Mouse (Mus musculus): ENCODE measurements at regions not wholly inside any gene's neighbourhood (a gene's known extent, or its start where the extent isn't known, plus 50 kb on each side); places are given as distances from the start of the nearest gene placed in this dataset.
A peak's percentile ranks its signal among the peaks of the same experiment; 100 is the strongest.

- Histone ChIP-seq H3K4me3 (no peak overlapping the region), H3K27ac (no peak overlapping the region)
- intact Hi-C loops (cut with DNase I): no loop called here
- TF ChIP-seq CTCF (IDR thresholded peaks at IDR 0.05): no peak
- DNase-seq (ENCODE audit: extremely low spot score in 1 of 2, low spot score in 2 of 2): no peak
These were observed 1006.2 kb upstream of the Cdh20 start for GRCm38 (mm10) chr1:103762044-103762663.

GRCm38 (mm10) chr1:103762745-103763144 lies 1005.6 kb upstream of the Cdh20 start:
- no peak overlapping the region for H3K4me3 ChIP-seq
- intact Hi-C loops (cut with DNase I): no loop called here
- TF ChIP-seq CTCF (IDR thresholded peaks at IDR 0.05): peak; percentile 34
- DNase-seq (ENCODE audit: extremely low spot score in 1 of 2, low spot score in 2 of 2): peak in 1 of 2 experiments; percentile 11
- no peak overlapping the region for H3K27ac ChIP-seq

- Histone ChIP-seq H3K4me3 (no peak overlapping the region), H3K27ac (no peak overlapping the region)
- no peak for TF ChIP-seq CTCF (IDR thresholded peaks at IDR 0.05)
- no peak for DNase-seq (ENCODE audit: extremely low spot score in 1 of 2, low spot score in 2 of 2)
- intact Hi-C loops (cut with DNase I): no loop called here
These were observed 1001.0 kb upstream of the Cdh20 start for GRCm38 (mm10) chr1:103767315-103767714.

GRCm38 (mm10) chr1:103784692-103785091 lies 983.6 kb upstream of the Cdh20 start:
- DNase-seq (ENCODE audit: extremely low spot score in 1 of 2, low spot score in 2 of 2): no peak
- TF ChIP-seq CTCF (IDR thresholded peaks at IDR 0.05): peak; percentile 72
- H3K4me3 ChIP-seq: no peak overlapping the region
- H3K27ac ChIP-seq: no peak overlapping the region
- intact Hi-C loops (cut with DNase I): loop anchor here (10.0 kb wide), 1 partner anchor 640 kb away; no protein-coding TSS in a partner anchor

GRCm38 (mm10) chr1:103796337-103796736 lies 972.0 kb upstream of the Cdh20 start:
- Histone ChIP-seq H3K4me3 (no peak overlapping the region), H3K27ac (no peak overlapping the region)
- TF ChIP-seq CTCF (IDR thresholded peaks at IDR 0.05): peak; percentile 24
- no peak for DNase-seq (ENCODE audit: extremely low spot score in 1 of 2, low spot score in 2 of 2)
- intact Hi-C loops (cut with DNase I): loop anchor here (5.0 to 10.0 kb wide), 2 partner anchors 961 to 1148 kb away; no protein-coding TSS in a partner anchor

- no peak overlapping the region for H3K27ac ChIP-seq
These were observed 969.0 kb upstream of the Cdh20 start for GRCm38 (mm10) chr1:103799343-103799742.

GRCm38 (mm10) chr1:103817946-103818345 lies 950.4 kb upstream of the Cdh20 start:
- DNase-seq (ENCODE audit: extremely low spot score in 1 of 2, low spot score in 2 of 2): no peak
- TF ChIP-seq CTCF (IDR thresholded peaks at IDR 0.05): no peak
- no peak overlapping the region for H3K27ac ChIP-seq
- intact Hi-C loops (cut with DNase I): no loop called here
- no peak overlapping the region for H3K4me3 ChIP-seq

More at GRCm38 (mm10) chr1:103799343-103799742, 969.0 kb upstream of the Cdh20 start:
- intact Hi-C loops (cut with DNase I): loop anchor here (2.0 to 10.0 kb wide), 3 partner anchors 958 to 1831 kb away; no protein-coding TSS in a partner anchor
- DNase-seq (ENCODE audit: extremely low spot score in 1 of 2, low spot score in 2 of 2): peak; percentile 13 to 17
- TF ChIP-seq CTCF (IDR thresholded peaks at IDR 0.05): peak; percentile 66
- H3K4me3 ChIP-seq: no peak overlapping the region

All from left cerebral cortex, adult 2 months (tissue).